Comparison of ENCODE assay signal across 9 mouse cellular contexts in genomic region chr3:103683234-103683965, GRCm38 (mm10). TPM values are rescaled to one million over a fixed set of nuclear protein-coding genes. Genes with fewer than 3 reads are reported as not detected.
DNase-seq lines count a peak whose midpoint lies in the region; ATAC-seq lines count a peak whose summit lies in the region.
"Had no signal": no experiment of that assay in that cellular context is flagged by ENCODE, and none has a peak within 500 bp of the region (broad histone marks: within the 10 kb centered on the region; RNA-seq: fewer than 3 reads in every experiment).

No protein-coding gene starts in this region.

- ATAC-seq in kidney, embryonic 14.5 days (ENCODE audit: low FRiP score, low TSS enrichment), result peak; percentile 73; the same call in 1 of the 2 replicates

- no peaks in the 10 kb centered on the region for H3K27me3 ChIP-seq in kidney, embryonic 14.5 days (ENCODE audit: control insufficient read depth, insufficient read depth, low read length)
- H3K27me3 ChIP-seq in midbrain, embryonic 10.5 days (ENCODE audit: low read depth, poor library complexity, severe bottlenecking), result peaks cover 37% of the 10 kb centered on the region

- 2% methylated on average over 21 of the region's 21 CpGs for WGBS in kidney, embryonic 14.5 days
- WGBS in midbrain, embryonic 10.5 days, result 5% methylated on average over 21 of the region's 21 CpGs

- no peaks in the 10 kb centered on the region for H3K9me3 ChIP-seq in kidney, embryonic 14.5 days (ENCODE audit: control insufficient read depth, low read length)
- no peaks in the 10 kb centered on the region for H3K9me3 ChIP-seq in midbrain, embryonic 10.5 days (replicated peaks)

- H3K9ac ChIP-seq in kidney, embryonic 14.5 days (ENCODE audit: low read depth, low read length), result 0 out of 2 replicates have a peak overlapping the region, but pooled peaks have one; percentile 19
- H3K9ac ChIP-seq: liver, embryonic 14.5 days had no signal

- peaks cover 12% of the 10 kb centered on the region for H3K4me1 ChIP-seq in kidney, embryonic 14.5 days (ENCODE audit: control insufficient read depth, insufficient read depth, low read length)
- H3K4me1 ChIP-seq in midbrain, embryonic 10.5 days, result peaks cover 31% of the 10 kb centered on the region

- no peak for DNase-seq in kidney, adult 18-20 months
- DNase-seq in adrenal gland, postnatal 14 days, result peak; percentile 42
- peak; percentile 21 to 44 for DNase-seq in frontal cortex, postnatal 10 days (ENCODE audit: low spot score in 2 of 2)
- DNase-seq in midbrain, embryonic 10.5 days (ENCODE audit: low spot score), result peak; percentile 29
- no peak for DNase-seq in ovary, adult 18-20 months (ENCODE audit: low spot score)
- DNase-seq in ovary, postnatal 14 days (ENCODE audit: low spot score), result no peak
- no peak for DNase-seq in kidney, adult 8-10 months

- peak overlapping the region; percentile 37 for H3K4me2 ChIP-seq in kidney, embryonic 14.5 days (replicated peaks; ENCODE audit: low read depth, low read length)

- no peak overlapping the region for H3K27ac ChIP-seq in kidney, embryonic 14.5 days (ENCODE audit: low read depth, low read length)
- peak overlapping the region; percentile 57 for H3K27ac ChIP-seq in midbrain, embryonic 10.5 days (replicated peaks)
- H3K27ac ChIP-seq: liver, embryonic 14.5 days had no signal

- H3K36me3 ChIP-seq in kidney, embryonic 14.5 days (ENCODE audit: control insufficient read depth, insufficient read depth, low read length), result no peaks in the 10 kb centered on the region
- H3K36me3 ChIP-seq in midbrain, embryonic 10.5 days, result no peaks in the 10 kb centered on the region

- 0 out of 2 replicates have a peak overlapping the region, but pooled peaks have one; percentile 2 for H3K4me3 ChIP-seq in kidney, embryonic 14.5 days (ENCODE audit: low read length)
- peak overlapping the region; percentile 42 for H3K4me3 ChIP-seq in midbrain, embryonic 10.5 days

RNA-seq across cellular contexts. Expression of gene Atg4a-ps, which starts 37.5 kb away (rescaled TPM):
- 0.19 and 0.34 TPM in 2 replicates for polyA plus RNA-seq in kidney, embryonic 14.5 days (2014; fragmentation: Nextera tagmentation; extraction: Ambion mirVana)
- 0.19 TPM in 1 of 2 replicates, not detected in the other for total RNA-seq in adrenal gland, postnatal 14 days (2021)
- 0.10 and 0.11 TPM in 2 replicates for polyA plus RNA-seq in midbrain, embryonic 10.5 days (2016; fragmentation: Nextera tagmentation; extraction: Ambion mirVana)

RNA-seq across cellular contexts. Expression of gene Olfml3, which starts 54.4 kb away (rescaled TPM):
- polyA plus RNA-seq in kidney, embryonic 14.5 days (2014; fragmentation: Nextera tagmentation; extraction: Ambion mirVana), result 56.6 and 58.4 TPM in 2 replicates
- 12.0 and 12.7 TPM in 2 replicates for total RNA-seq in adrenal gland, postnatal 14 days (2021)
- polyA plus RNA-seq in midbrain, embryonic 10.5 days (2016; fragmentation: Nextera tagmentation; extraction: Ambion mirVana), result 9.9 TPM in 2 replicates

RNA-seq across cellular contexts. Expression of gene Gm10964, which starts 55.8 kb away (rescaled TPM):
- not detected in 2 replicates for polyA plus RNA-seq in kidney, embryonic 14.5 days (2014; fragmentation: Nextera tagmentation; extraction: Ambion mirVana)
- not detected in 2 replicates for total RNA-seq in adrenal gland, postnatal 14 days (2021)
- polyA plus RNA-seq in midbrain, embryonic 10.5 days (2016; fragmentation: Nextera tagmentation; extraction: Ambion mirVana), result not detected in 2 replicates
- polyA plus RNA-seq: liver, embryonic 14.5 days had no signal

Comparison
In these comparisons a context has a peak if more than half of its experiments do, and no peak if none do; other contexts are left out.
1. DNase-seq: peak in adrenal gland, postnatal 14 days (single experiment), frontal cortex, postnatal 10 days (2 of 2) and midbrain, embryonic 10.5 days (single experiment); none in kidney, adult 18-20 months (single experiment), ovary, adult 18-20 months (single experiment), ovary, postnatal 14 days (single experiment) and kidney, adult 8-10 months (0 of 2).